Mouse (Mus musculus) ES-CJ7 (cell line): ENCODE results near the gene Eloa.

ENCODE experiments used
- DNase-seq: peaks from one replicate; pipeline ENCODE4 v3.0.0; 2011; ENCODE audit warnings: low read depth, low spot score

Eloa gene

DNA sequence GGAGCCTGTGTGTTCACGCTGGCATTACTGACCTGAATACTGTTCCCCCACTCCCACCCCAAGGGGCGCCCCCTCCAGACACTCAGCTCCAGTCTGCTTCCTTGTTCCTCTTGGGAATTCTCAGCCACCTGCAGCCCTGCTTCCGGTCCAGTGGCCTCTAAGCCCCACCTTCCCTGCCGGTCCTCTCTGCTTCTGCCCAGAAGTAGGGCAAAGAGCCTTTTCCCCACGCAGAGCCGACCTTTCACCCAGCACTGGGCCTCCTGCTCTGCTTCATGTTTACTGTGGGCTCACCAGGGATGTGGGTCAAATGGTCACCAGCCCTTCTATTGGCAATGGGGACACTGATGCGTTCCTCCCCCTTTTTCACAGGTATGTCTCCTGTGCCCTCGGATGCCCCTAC, 63.2 kb downstream of the Eloa start:
- DNase-seq: no peak

DNA sequence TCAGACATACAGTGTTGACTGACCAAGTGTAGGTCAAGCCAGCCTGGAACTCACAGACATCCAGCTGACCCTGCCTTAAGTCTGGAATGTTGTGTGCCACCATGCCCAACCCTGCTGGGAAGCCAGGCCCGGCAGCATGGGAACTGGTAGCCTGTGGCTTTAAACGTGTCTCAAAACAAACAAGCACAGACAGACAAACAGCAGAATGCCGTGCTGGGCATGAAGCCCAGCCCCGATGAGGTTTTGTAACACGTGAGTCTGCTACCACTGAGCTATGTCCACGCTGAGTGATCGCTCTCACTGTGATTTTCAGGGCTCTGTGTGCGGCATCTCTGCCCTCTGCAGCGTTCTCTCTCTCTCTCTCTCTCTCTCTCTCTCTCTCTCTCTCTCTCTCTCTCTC, 65.7 kb downstream of the Eloa start:
- no peak for DNase-seq

DNA sequence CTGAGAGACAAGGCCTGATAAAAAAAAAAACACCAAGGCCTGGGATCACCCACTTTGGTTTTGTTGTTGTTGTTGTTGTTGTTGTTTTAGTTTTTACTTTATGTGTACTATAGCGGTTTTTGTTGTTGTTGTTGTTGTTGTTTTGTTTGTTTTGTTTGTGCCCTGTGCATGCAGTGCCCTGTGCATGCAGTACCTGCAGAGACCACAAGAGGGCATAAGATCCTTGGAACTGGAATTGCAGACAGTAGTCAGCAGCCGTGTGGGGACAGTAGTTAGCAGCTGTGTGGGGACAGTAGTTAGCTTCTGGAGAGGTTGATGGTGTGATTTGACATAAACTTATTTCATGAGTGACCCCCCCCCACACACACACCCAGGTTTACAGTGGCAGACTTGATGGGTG, 67.3 kb downstream of the Eloa start:
- DNase-seq: peak; percentile 41
